Mouse (Mus musculus): ENCODE results near the gene Smim13. TPM values are rescaled to one million over a fixed set of nuclear protein-coding genes. Genes with fewer than 3 reads are reported as not detected.
"Not testable (repeated sequence)": the region's sequence is repeated elsewhere in the genome, so short reads cannot be mapped to it uniquely, and the experiment has no call there.

Smim13 gene
- polyA plus RNA-seq (2016; fragmentation: Nextera tagmentation; extraction: Ambion mirVana), result 11.6 and 11.8 TPM in 2 replicates

- under 1% methylated on average over 77 of the region's 78 CpGs for WGBS
- no peaks in the 10 kb centered on the region for H3K36me3 ChIP-seq
- peak; percentile 96 for DNase-seq (ENCODE audit: low spot score)
- H3K27ac ChIP-seq, result peak within 1 kb of the TSS; percentile 94
- H3K4me3 ChIP-seq, result peak within 1 kb of the TSS; percentile 80
- no peaks in the 10 kb centered on the region for H3K27me3 ChIP-seq (ENCODE audit: low read depth, poor library complexity, severe bottlenecking)
- H3K9me3 ChIP-seq (replicated peaks), result no peaks in the 10 kb centered on the region
- H3K4me1 ChIP-seq, result peaks cover 15% of the 10 kb centered on the region
Measured at GRCm38 (mm10) chr13:41249538-41250317, at the start of gene Smim13. Gene Smim13 (plus strand): TSS chr13:41249844.

GRCm38 (mm10) chr13:41200861-41201260 is 48.8 kb upstream of the Smim13 start:
- no peaks in the 10 kb centered on the region for H3K27me3 ChIP-seq (ENCODE audit: low read depth, poor library complexity, severe bottlenecking)
- no peak overlapping the region for H3K27ac ChIP-seq
- 87% methylated on average over 2 of the region's 2 CpGs for WGBS
- no peak for DNase-seq (ENCODE audit: low spot score)
- no peak overlapping the region for H3K4me3 ChIP-seq
- H3K4me1 ChIP-seq, result peaks cover 38% of the 10 kb centered on the region
- H3K36me3 ChIP-seq, result no peaks in the 10 kb centered on the region
- H3K9me3 ChIP-seq (replicated peaks), result no peaks in the 10 kb centered on the region

- DNase-seq (ENCODE audit: low spot score), result no peak
- 62% methylated on average over 7 of the region's 7 CpGs for WGBS
Measured at GRCm38 (mm10) chr13:41203289-41203688, 46.4 kb upstream of the Smim13 start.

GRCm38 (mm10) chr13:41203691-41204090 is 46.0 kb upstream of the Smim13 start:
- Histone ChIP-seq H3K4me3 (no peak overlapping the region), H3K9me3 (replicated peaks) (no peaks in the 10 kb centered on the region), H3K36me3 (no peaks in the 10 kb centered on the region), H3K27ac (no peak overlapping the region), H3K4me1 (peaks cover 38% of the 10 kb centered on the region), H3K27me3 (ENCODE audit: low read depth, poor library complexity, severe bottlenecking) (no peaks in the 10 kb centered on the region)
- WGBS, result 87% methylated on average over 9 of the region's 9 CpGs
- no peak for DNase-seq (ENCODE audit: low spot score)

More at GRCm38 (mm10) chr13:41203289-41203688, 46.4 kb upstream of the Smim13 start:
- H3K9me3 ChIP-seq (replicated peaks), result no peaks in the 10 kb centered on the region
- H3K36me3 ChIP-seq, result no peaks in the 10 kb centered on the region
- no peaks in the 10 kb centered on the region for H3K27me3 ChIP-seq (ENCODE audit: low read depth, poor library complexity, severe bottlenecking)
- H3K4me1 ChIP-seq, result peaks cover 38% of the 10 kb centered on the region
- H3K4me3 ChIP-seq, result no peak overlapping the region
- no peak overlapping the region for H3K27ac ChIP-seq

GRCm38 (mm10) chr13:41205568-41205967 is 44.1 kb upstream of the Smim13 start:
- not testable (repeated sequence) for DNase-seq (ENCODE audit: low spot score); H3K27me3 ChIP-seq (ENCODE audit: low read depth, poor library complexity, severe bottlenecking); H3K9me3 ChIP-seq (replicated peaks); H3K4me3 ChIP-seq; H3K27ac ChIP-seq; H3K36me3 ChIP-seq
- peaks cover 38% of the 10 kb centered on the region for H3K4me1 ChIP-seq

- peaks cover 33% of the 10 kb centered on the region for H3K4me1 ChIP-seq
- no peak for DNase-seq (ENCODE audit: low spot score)
- H3K36me3 ChIP-seq, result no peaks in the 10 kb centered on the region
- no peaks in the 10 kb centered on the region for H3K27me3 ChIP-seq (ENCODE audit: low read depth, poor library complexity, severe bottlenecking)
- no peak overlapping the region for H3K4me3 ChIP-seq
- H3K27ac ChIP-seq, result no peak overlapping the region
- whole genome bisulfite sequencing, result 85% methylated on average over 5 of the region's 5 CpGs
- no peaks in the 10 kb centered on the region for H3K9me3 ChIP-seq (replicated peaks)
Measured at GRCm38 (mm10) chr13:41206241-41206640, 43.4 kb upstream of the Smim13 start.

- Histone ChIP-seq H3K36me3 (no peaks in the 10 kb centered on the region), H3K4me1 (no peaks in the 10 kb centered on the region), H3K4me3 (no peak overlapping the region), H3K9me3 (replicated peaks) (no peaks in the 10 kb centered on the region), H3K27ac (no peak overlapping the region), H3K27me3 (ENCODE audit: low read depth, poor library complexity, severe bottlenecking) (no peaks in the 10 kb centered on the region)
- DNase-seq (ENCODE audit: low spot score), result no peak
- WGBS, result 86% methylated on average over 4 of the region's 4 CpGs
Measured at GRCm38 (mm10) chr13:41211276-41211675, 38.4 kb upstream of the Smim13 start.

- Histone ChIP-seq H3K27ac (no peak overlapping the region), H3K4me3 (no peak overlapping the region), H3K36me3 (no peaks in the 10 kb centered on the region), H3K27me3 (ENCODE audit: low read depth, poor library complexity, severe bottlenecking) (no peaks in the 10 kb centered on the region), H3K9me3 (replicated peaks) (no peaks in the 10 kb centered on the region), H3K4me1 (no peaks in the 10 kb centered on the region)
- no peak for DNase-seq (ENCODE audit: low spot score)
- 83% methylated on average over 6 of the region's 6 CpGs for WGBS
Measured at GRCm38 (mm10) chr13:41212558-41213322, 36.9 kb upstream of the Smim13 start.

- Histone ChIP-seq H3K4me1 (peaks cover 12% of the 10 kb centered on the region), H3K9me3 (replicated peaks) (no peaks in the 10 kb centered on the region), H3K27me3 (ENCODE audit: low read depth, poor library complexity, severe bottlenecking) (no peaks in the 10 kb centered on the region), H3K36me3 (no peaks in the 10 kb centered on the region), H3K4me3 (no peak overlapping the region), H3K27ac (no peak overlapping the region)
- WGBS, result 90% methylated on average over 6 of the region's 6 CpGs
- no peak for DNase-seq (ENCODE audit: low spot score)
Measured at GRCm38 (mm10) chr13:41215669-41216068, 34.0 kb upstream of the Smim13 start.

- 90% methylated on average over 3 of the region's 3 CpGs for WGBS
- H3K9me3 ChIP-seq (replicated peaks), result no peaks in the 10 kb centered on the region
- no peaks in the 10 kb centered on the region for H3K36me3 ChIP-seq
- no peak overlapping the region for H3K4me3 ChIP-seq
- H3K27me3 ChIP-seq (ENCODE audit: low read depth, poor library complexity, severe bottlenecking), result no peaks in the 10 kb centered on the region
- DNase-seq (ENCODE audit: low spot score), result no peak
- H3K4me1 ChIP-seq, result peaks cover 12% of the 10 kb centered on the region
- H3K27ac ChIP-seq, result no peak overlapping the region
Measured at GRCm38 (mm10) chr13:41216236-41216635, 33.4 kb upstream of the Smim13 start.

GRCm38 (mm10) chr13:41219056-41219455 is 30.6 kb upstream of the Smim13 start:
- Histone ChIP-seq H3K27me3 (ENCODE audit: low read depth, poor library complexity, severe bottlenecking) (no peaks in the 10 kb centered on the region), H3K27ac (no peak overlapping the region), H3K4me3 (peak overlapping the region; percentile 68; the same call in 1 of the 2 replicates), H3K4me1 (peaks cover 12% of the 10 kb centered on the region), H3K36me3 (no peaks in the 10 kb centered on the region), H3K9me3 (replicated peaks) (no peaks in the 10 kb centered on the region)
- 59% methylated on average over 1 of the region's 1 CpGs for WGBS
- no peak for DNase-seq (ENCODE audit: low spot score)

- Histone ChIP-seq H3K4me3 (peak overlapping the region; percentile 68), H3K36me3 (no peaks in the 10 kb centered on the region), H3K27me3 (ENCODE audit: low read depth, poor library complexity, severe bottlenecking) (no peaks in the 10 kb centered on the region), H3K9me3 (replicated peaks) (no peaks in the 10 kb centered on the region), H3K27ac (peak overlapping the region; percentile 89), H3K4me1 (peaks cover 12% of the 10 kb centered on the region)
- no peak for DNase-seq (ENCODE audit: low spot score)
- WGBS, result 2% methylated on average over 39 of the region's 39 CpGs
Measured at GRCm38 (mm10) chr13:41219687-41220303, 29.8 kb upstream of the Smim13 start.
